Mouse (Mus musculus) liver, adult 2 months (tissue): ENCODE measurements at regions not wholly inside any gene's neighbourhood (a gene's known extent, or its start where the extent isn't known, plus 50 kb on each side); places are given as distances from the start of the nearest gene placed in this dataset.

Source experiments
- DNase-seq: peaks from one replicate; pipeline ENCODE4 v3.0.0-alpha.2; 2011; ENCODE audit warnings: low read depth, low spot score; ENCODE audit errors: extremely low read depth
- H3K27ac ChIP-seq: fragments of 200-500 bp; replicated peaks from 2 replicates; pipeline ENCODE4 v1.5.1; 2012; ENCODE audit warnings: low read depth, mild to moderate bottlenecking, control low read depth, inconsistent platforms, low read length; ENCODE audit not compliant: insufficient read depth
- H3K27me3 ChIP-seq: fragments of 200-500 bp; 2 replicates; pipeline ENCODE4 v1.6.1; 2012; ENCODE audit warnings: mild to moderate bottlenecking, moderate library complexity, low read length, inconsistent platforms; ENCODE audit not compliant: control insufficient read depth, insufficient read depth
- H3K36me3 ChIP-seq: fragments of 200-500 bp; 2 replicates; pipeline ENCODE4 v1.6.1; 2012; ENCODE audit warnings: low read length, inconsistent platforms; ENCODE audit not compliant: control insufficient read depth, insufficient read depth
- H3K4me1 ChIP-seq: fragments of 200-500 bp; 2 replicates; pipeline ENCODE4 v1.6.1; 2011; ENCODE audit warnings: low read length; ENCODE audit not compliant: control insufficient read depth, insufficient read depth
- H3K4me3 ChIP-seq: fragments of 200-500 bp; 2 replicates; pipeline ENCODE4 v1.5.1; 2011; ENCODE audit warnings: low read depth, mild to moderate bottlenecking, control low read depth, low read length, moderate library complexity; ENCODE audit not compliant: insufficient read depth
- H3K79me2 ChIP-seq: fragments of 200-500 bp; 2 replicates; pipeline ENCODE4 v1.6.1; 2012; ENCODE audit warnings: inconsistent platforms, mild to moderate bottlenecking, low read length, moderate library complexity; ENCODE audit not compliant: control insufficient read depth, insufficient read depth
- H3K9ac ChIP-seq: fragments of 200-500 bp; 2 replicates; pipeline ENCODE4 v1.6.1; 2012; ENCODE audit warnings: low read depth, mild to moderate bottlenecking, control low read depth, inconsistent platforms, low read length
- CTCF ChIP-seq: fragments of 200-500 bp; IDR thresholded peaks from 2 replicates; pipeline ENCODE4 v1.5.1; 2011; ENCODE audit warnings: low read depth, low read length, control low read depth
- POLR2A ChIP-seq: fragments of 200-500 bp; IDR thresholded peaks from 2 replicates; pipeline ENCODE4 v1.6.1; 2011; ENCODE audit warnings: low read length, control low read depth; ENCODE audit not compliant: insufficient read depth; ENCODE audit errors: extremely low read depth
- WGBS: fragments of 180-500 bp; shearing (Covaris S2); methylation state at CpG from one replicate; pipeline ENCODE4 v1.1.7; 2018; 5-methylcytosine and 5-hydroxymethylcytosine counted together

DNA sequence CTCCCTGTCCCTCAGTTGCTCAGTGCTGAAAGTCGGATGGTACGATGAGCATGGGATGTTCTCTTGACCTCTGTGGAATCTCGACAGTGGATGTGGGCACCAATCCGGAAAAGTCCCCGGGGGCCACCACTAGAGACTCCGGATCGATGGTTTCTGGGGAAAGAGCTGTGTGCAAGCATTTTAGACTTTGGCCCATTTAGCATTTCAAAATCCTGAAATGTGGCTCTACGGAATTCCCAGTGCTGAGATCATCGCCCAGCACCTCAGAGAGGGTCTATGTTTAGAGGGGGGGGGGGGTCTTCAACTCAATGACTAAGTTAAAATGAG lies 68.6 kb downstream of the Tomm20 start:
- peak overlapping the region; percentile 99 for H3K27ac ChIP-seq
- peak overlapping the region; percentile 76 for H3K9ac ChIP-seq
- H3K27me3 ChIP-seq: no peaks in the 10 kb centered on the region
- no peaks in the 10 kb centered on the region for H3K79me2 ChIP-seq
- TF ChIP-seq CTCF (no peak), POLR2A (no peak)
- H3K4me1 ChIP-seq: peaks cover 16% of the 10 kb centered on the region
- peak overlapping the region; percentile 18 for H3K4me3 ChIP-seq
- no peaks in the 10 kb centered on the region for H3K36me3 ChIP-seq
- DNase-seq: peak; percentile 89
- 25% methylated on average over 9 of the region's 9 CpGs for WGBS

DNA sequence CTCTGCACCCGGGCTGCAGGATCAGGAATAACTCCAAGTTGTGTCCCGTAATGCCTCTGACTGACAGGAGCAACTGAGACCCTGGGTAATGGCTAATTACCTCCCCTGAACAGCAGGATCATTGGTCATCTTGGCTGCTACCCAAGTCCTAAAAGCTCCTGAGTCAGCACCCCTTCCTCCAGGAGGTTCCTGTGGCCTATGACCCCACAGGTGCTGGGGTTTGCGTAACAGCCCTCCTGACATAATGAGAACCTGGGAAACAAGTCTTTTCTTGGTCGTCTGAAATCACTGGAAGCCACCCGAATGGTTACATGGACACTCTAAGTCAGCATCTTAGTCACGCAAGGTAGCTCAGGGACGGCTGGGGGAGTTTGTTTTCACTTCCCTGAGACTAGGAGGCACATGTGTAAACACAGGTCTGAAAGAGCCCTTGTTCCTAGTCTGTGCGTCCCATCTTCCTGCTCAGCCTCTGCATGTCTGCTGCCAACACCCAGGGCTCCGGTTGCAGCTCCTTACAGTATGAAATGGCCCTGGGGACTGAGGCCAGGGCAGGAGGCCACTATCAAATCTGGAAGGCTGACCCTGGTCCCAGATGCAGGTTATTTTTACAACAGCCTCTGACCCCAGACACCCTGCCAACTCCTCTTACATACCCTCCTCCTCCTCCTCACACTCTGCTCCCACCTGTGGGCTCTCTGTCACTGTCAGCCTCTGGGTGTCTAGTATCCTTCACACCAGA lies 69.2 kb downstream of the Tomm20 start:
- Histone ChIP-seq H3K79me2 (no peaks in the 10 kb centered on the region), H3K27ac (peak overlapping the region; percentile 99), H3K4me1 (peaks cover 16% of the 10 kb centered on the region), H3K4me3 (peak overlapping the region; percentile 18), H3K27me3 (no peaks in the 10 kb centered on the region), H3K9ac (peak overlapping the region; percentile 76), H3K36me3 (no peaks in the 10 kb centered on the region)
- peak; percentile 89 for DNase-seq
- TF ChIP-seq POLR2A (no peak), CTCF (no peak)
- WGBS: 16% methylated on average over 9 of the region's 9 CpGs

DNA sequence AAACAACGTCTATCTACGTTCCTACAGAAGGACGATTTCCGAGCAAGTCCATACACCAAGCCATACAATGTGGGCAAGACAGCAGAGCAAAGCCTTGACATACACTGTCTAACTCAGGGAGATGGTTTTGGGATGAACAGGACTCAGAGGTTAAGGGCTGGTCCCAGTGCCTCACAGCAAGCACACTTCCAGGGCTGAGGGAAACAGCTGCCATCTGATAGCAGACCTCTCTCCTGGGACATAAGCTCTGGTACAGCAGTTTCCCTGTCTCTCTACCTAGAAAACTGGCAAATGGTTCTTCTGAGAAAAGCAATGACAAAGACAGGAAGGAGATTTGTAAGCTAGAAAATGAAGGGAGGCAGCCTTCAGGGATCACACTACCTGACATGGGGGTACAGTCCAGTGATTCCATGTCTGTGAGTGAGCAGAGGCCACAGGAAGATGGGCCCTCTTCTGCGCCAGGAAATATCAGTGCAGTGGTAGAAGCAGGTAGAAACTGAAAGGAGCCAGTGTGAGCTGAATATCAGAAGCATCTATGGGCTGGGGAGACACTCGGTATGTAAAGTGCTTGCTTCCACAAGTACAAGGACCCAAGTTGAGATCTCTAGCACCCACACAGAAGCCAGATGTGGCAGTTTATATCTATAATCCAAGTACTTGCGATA lies 70.0 kb downstream of the Tomm20 start:
- H3K4me1 ChIP-seq: peaks cover 16% of the 10 kb centered on the region
- no peak overlapping the region for H3K4me3 ChIP-seq
- 68% methylated on average over 7 of the region's 7 CpGs for WGBS
- no peak for DNase-seq
- peak overlapping the region; percentile 65 for H3K9ac ChIP-seq
- TF ChIP-seq POLR2A (no peak), CTCF (no peak)
- no peaks in the 10 kb centered on the region for H3K36me3 ChIP-seq
- no peaks in the 10 kb centered on the region for H3K79me2 ChIP-seq
- peak overlapping the region; percentile 99 for H3K27ac ChIP-seq
- no peaks in the 10 kb centered on the region for H3K27me3 ChIP-seq

DNA sequence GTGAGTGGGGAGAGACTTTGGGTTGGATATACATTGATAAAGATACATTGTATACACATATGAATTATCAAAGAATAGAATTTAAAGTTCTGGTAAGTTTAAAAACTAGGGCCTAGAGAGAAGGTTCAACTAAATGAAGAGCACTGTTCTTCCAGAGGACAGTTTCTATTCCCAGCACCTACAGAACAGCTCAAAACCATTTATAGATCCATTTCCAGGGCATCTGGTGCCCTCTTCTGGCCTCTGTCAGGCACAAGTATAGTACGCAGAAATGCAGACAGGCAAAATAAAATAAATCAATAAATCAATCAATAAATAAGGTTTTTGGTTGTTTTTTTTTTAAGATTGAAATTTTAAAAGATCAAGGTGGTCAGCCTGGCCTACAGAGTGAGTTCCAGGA lies 70.8 kb downstream of the Tomm20 start:
- no peak overlapping the region for H3K9ac ChIP-seq
- peak; percentile 57 for TF ChIP-seq CTCF
- no peak for TF ChIP-seq POLR2A
- no peaks in the 10 kb centered on the region for H3K79me2 ChIP-seq
- peak; percentile 56 for DNase-seq
- no peak overlapping the region for H3K4me3 ChIP-seq
- no peak overlapping the region for H3K27ac ChIP-seq
- peaks cover 18% of the 10 kb centered on the region for H3K4me1 ChIP-seq
- no peaks in the 10 kb centered on the region for H3K36me3 ChIP-seq
- WGBS: 28% methylated on average over 1 of the region's 1 CpGs
- H3K27me3 ChIP-seq: no peaks in the 10 kb centered on the region

DNA sequence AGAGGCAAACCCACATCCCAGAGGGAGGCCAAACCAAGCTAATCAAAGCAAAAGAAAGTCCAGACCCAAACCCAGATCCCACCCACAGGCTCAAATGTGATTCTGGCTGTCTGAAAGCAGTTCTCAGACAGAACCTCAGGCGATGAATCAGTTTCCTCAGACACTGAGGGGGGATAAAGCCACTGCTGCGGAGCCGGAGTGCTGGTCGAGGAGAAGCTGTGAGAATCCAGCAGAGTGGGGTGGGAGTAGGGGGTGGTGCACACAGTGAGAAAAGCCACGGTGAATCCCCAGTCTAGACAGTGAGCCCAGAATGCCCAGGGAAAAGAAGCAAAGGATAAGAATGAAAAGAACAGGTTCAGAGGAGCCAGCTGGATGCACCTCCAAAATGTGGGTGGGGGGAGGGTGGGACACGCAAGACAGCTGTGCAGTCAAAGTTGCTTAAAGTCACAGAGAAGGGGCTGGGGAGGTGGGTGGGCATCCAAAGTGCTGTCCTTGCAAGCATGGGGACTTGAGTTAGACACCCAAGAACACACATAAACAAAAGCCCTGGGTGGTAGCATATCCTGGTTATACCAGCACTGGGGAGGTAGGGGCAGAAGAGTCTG lies 71.4 kb downstream of the Tomm20 start:
- DNase-seq: no peak
- WGBS: 97% methylated on average over 6 of the region's 6 CpGs
- TF ChIP-seq POLR2A (no peak), CTCF (no peak)
- Histone ChIP-seq H3K4me1 (peaks cover 21% of the 10 kb centered on the region), H3K79me2 (no peaks in the 10 kb centered on the region), H3K36me3 (no peaks in the 10 kb centered on the region), H3K9ac (no peak overlapping the region), H3K27me3 (no peaks in the 10 kb centered on the region), H3K27ac (no peak overlapping the region), H3K4me3 (no peak overlapping the region)

DNA sequence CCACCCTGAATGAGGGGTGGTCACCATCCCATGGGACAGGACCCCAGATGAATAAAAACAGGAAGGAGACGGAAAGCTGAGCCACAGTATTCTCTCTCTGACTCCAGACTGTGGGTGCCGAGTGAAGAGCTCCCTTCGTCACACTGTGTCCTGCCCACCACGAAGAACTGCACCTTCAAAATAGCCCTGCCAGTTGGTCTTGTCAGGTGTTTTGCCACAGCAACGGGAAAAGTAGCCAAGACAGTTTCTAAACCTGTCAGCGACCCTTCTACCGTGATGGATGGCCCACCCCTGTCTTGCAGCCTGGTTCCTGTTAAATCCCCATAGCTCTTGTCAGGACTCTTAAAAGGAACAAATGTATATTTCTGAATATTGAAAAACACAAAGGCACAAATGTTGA lies 72.3 kb downstream of the Tomm20 start:
- no peak overlapping the region for H3K27ac ChIP-seq
- TF ChIP-seq CTCF (no peak), POLR2A (no peak)
- WGBS: 90% methylated on average over 7 of the region's 7 CpGs

More for the DNA sequence above, 72.3 kb downstream of the Tomm20 start:
- Histone ChIP-seq H3K4me3 (no peak overlapping the region), H3K4me1 (peaks cover 21% of the 10 kb centered on the region), H3K36me3 (no peaks in the 10 kb centered on the region), H3K27me3 (no peaks in the 10 kb centered on the region), H3K9ac (no peak overlapping the region), H3K79me2 (no peaks in the 10 kb centered on the region)
- DNase-seq: no peak
